Mouse (Mus musculus) neural tube, embryonic 15.5 days (tissue): Measurements from ENCODE around the gene Usp6nl. TPM values are rescaled to one million over a fixed set of nuclear protein-coding genes. Genes with fewer than 3 reads are reported as not detected.

Experiments used
- ATAC-seq: fragments of 200-750 bp; cut with Nextera tagmentation; 2 replicates; pipeline ENCODE4 v1.8.0; 2017; ENCODE audit warnings: mild to moderate bottlenecking, moderate TSS enrichment, moderate library complexity; ENCODE audit not compliant: low FRiP score
- H3K27ac ChIP-seq: fragments of 300-500 bp; sonication (generic); replicated peaks from 2 replicates; pipeline ENCODE4 v1.5.1; 2015; ENCODE audit warnings: mild to moderate bottlenecking, inconsistent platforms
- H3K27me3 ChIP-seq: fragments of 300-500 bp; sonication (generic); replicated peaks from 2 replicates; pipeline ENCODE4 v1.6.1; 2015; ENCODE audit warnings: inconsistent platforms
- H3K36me3 ChIP-seq: fragments of 300-500 bp; sonication (generic); 2 replicates; pipeline ENCODE4 v1.6.1; 2015; ENCODE audit warnings: inconsistent platforms
- H3K4me1 ChIP-seq: fragments of 300-500 bp; sonication (generic); 2 replicates; pipeline ENCODE4 v1.6.1; 2015; ENCODE audit warnings: inconsistent platforms
- H3K4me2 ChIP-seq: fragments of 300-500 bp; sonication (generic); 2 replicates; pipeline ENCODE4 v1.6.1; 2015; ENCODE audit warnings: inconsistent platforms, mild to moderate bottlenecking, moderate library complexity
- H3K4me3 ChIP-seq: fragments of 300-500 bp; sonication (generic); replicated peaks from 2 replicates; pipeline ENCODE4 v1.5.1; 2015; ENCODE audit warnings: mild to moderate bottlenecking, inconsistent platforms
- H3K9ac ChIP-seq: fragments of 300-500 bp; sonication (generic); replicated peaks from 2 replicates; pipeline ENCODE4 v1.6.1; 2015; ENCODE audit warnings: mild to moderate bottlenecking, inconsistent platforms
- H3K9me3 ChIP-seq: fragments of 300-500 bp; sonication (generic); replicated peaks from 2 replicates; pipeline ENCODE4 v1.6.1; 2016; ENCODE audit warnings: inconsistent platforms
- WGBS: fragments of 180-500 bp; shearing (Covaris S2); methylation state at CpG from one replicate; pipeline ENCODE4 v1.1.7; 2015; ENCODE audit warnings: mixed read lengths; 5-methylcytosine and 5-hydroxymethylcytosine counted together
- polyA plus RNA-seq: library from polyadenylated mRNA; unstranded; fragments of >200 nt; fragmentation: Nextera tagmentation; extraction: Ambion mirVana; gene quantifications from 2 replicates; pipeline ENCODE4 v1.2.1, GENCODE M21; 2015

The Usp6nl gene
- polyA plus RNA-seq, 1 experiment from 2014 or later: 6.5 TPM

- Histone ChIP-seq H3K4me2 (no peak overlapping the region), H3K36me3 (no peaks in the 10 kb centered on the region), H3K27ac (no peak overlapping the region), H3K4me1 (no peaks in the 10 kb centered on the region), H3K4me3 (no peak overlapping the region), H3K9ac (no peak overlapping the region), H3K9me3 (no peaks in the 10 kb centered on the region), H3K27me3 (no peaks in the 10 kb centered on the region)
- ATAC-seq: no peak
- WGBS: 84% methylated on average over 6 of the region's 6 CpGs
Measured at GRCm38 (mm10) chr2:6309373-6309821, 13.1 kb upstream of the Usp6nl start.

- H3K4me1 ChIP-seq: no peaks in the 10 kb centered on the region
- H3K9ac ChIP-seq: no peak overlapping the region
- no peaks in the 10 kb centered on the region for H3K36me3 ChIP-seq
- H3K4me3 ChIP-seq: no peak overlapping the region
- H3K9me3 ChIP-seq: no peaks in the 10 kb centered on the region
- no peak for ATAC-seq
- H3K4me2 ChIP-seq: no peak overlapping the region
- no peaks in the 10 kb centered on the region for H3K27me3 ChIP-seq
- 89% methylated on average over 10 of the region's 10 CpGs for WGBS
- no peak overlapping the region for H3K27ac ChIP-seq
Measured at GRCm38 (mm10) chr2:6312764-6313163, 9.7 kb upstream of the Usp6nl start.

- Histone ChIP-seq H3K36me3 (no peaks in the 10 kb centered on the region), H3K27ac (no peak overlapping the region), H3K4me2 (no peak overlapping the region), H3K9me3 (no peaks in the 10 kb centered on the region), H3K27me3 (no peaks in the 10 kb centered on the region), H3K4me3 (no peak overlapping the region), H3K9ac (no peak overlapping the region), H3K4me1 (no peaks in the 10 kb centered on the region)
- WGBS: 69% methylated on average over 1 of the region's 1 CpGs
- no peak for ATAC-seq
Measured at GRCm38 (mm10) chr2:6313733-6314132, 8.7 kb upstream of the Usp6nl start.

- Histone ChIP-seq H3K36me3 (no peaks in the 10 kb centered on the region), H3K27ac (no peak overlapping the region), H3K27me3 (no peaks in the 10 kb centered on the region), H3K4me1 (peaks cover 25% of the 10 kb centered on the region), H3K9ac (no peak overlapping the region), H3K4me2 (no peak overlapping the region), H3K9me3 (no peaks in the 10 kb centered on the region), H3K4me3 (no peak overlapping the region)
- no peak for ATAC-seq
- WGBS: 87% methylated on average over 3 of the region's 3 CpGs
Measured at GRCm38 (mm10) chr2:6320153-6320552, 2.3 kb upstream of the Usp6nl start.

- Histone ChIP-seq H3K4me1 (peaks cover 25% of the 10 kb centered on the region), H3K9ac (peak overlapping the region; percentile 96), H3K27ac (peak overlapping the region; percentile 97), H3K4me2 (peak overlapping the region; percentile 78), H3K27me3 (no peaks in the 10 kb centered on the region), H3K9me3 (no peaks in the 10 kb centered on the region), H3K4me3 (peak overlapping the region; percentile 91), H3K36me3 (no peaks in the 10 kb centered on the region)
- WGBS: 8% methylated on average over 9 of the region's 9 CpGs
- ATAC-seq: no peak
Measured at GRCm38 (mm10) chr2:6321769-6322375, 595 bp upstream of the Usp6nl start.

GRCm38 (mm10) chr2:6322938-6323521 lies 563 bp downstream of the Usp6nl start:
- no peaks in the 10 kb centered on the region for H3K27me3 ChIP-seq
- peak; percentile 88 for ATAC-seq
- peak overlapping the region; percentile 96 for H3K9ac ChIP-seq
- peak overlapping the region; percentile 91 for H3K4me3 ChIP-seq
- peaks cover 25% of the 10 kb centered on the region for H3K4me1 ChIP-seq
- peak overlapping the region; percentile 97 for H3K27ac ChIP-seq
- H3K9me3 ChIP-seq: no peaks in the 10 kb centered on the region
- WGBS: under 1% methylated on average over 64 of the region's 70 CpGs
- no peaks in the 10 kb centered on the region for H3K36me3 ChIP-seq
- peak overlapping the region; percentile 78 for H3K4me2 ChIP-seq

GRCm38 (mm10) chr2:6325646-6326045 lies 3.2 kb downstream of the Usp6nl start:
- H3K4me3 ChIP-seq: no peak overlapping the region
- H3K9me3 ChIP-seq: no peaks in the 10 kb centered on the region
- no peaks in the 10 kb centered on the region for H3K36me3 ChIP-seq
- 63% methylated on average over 3 of the region's 3 CpGs for WGBS
- no peak for ATAC-seq
- H3K9ac ChIP-seq: no peak overlapping the region
- no peak overlapping the region for H3K4me2 ChIP-seq
- peaks cover 28% of the 10 kb centered on the region for H3K4me1 ChIP-seq
- H3K27me3 ChIP-seq: no peaks in the 10 kb centered on the region
- H3K27ac ChIP-seq: no peak overlapping the region

- no peak overlapping the region for H3K4me2 ChIP-seq
- 90% methylated on average over 7 of the region's 7 CpGs for WGBS
- H3K4me1 ChIP-seq: peaks cover 20% of the 10 kb centered on the region
- H3K27me3 ChIP-seq: no peaks in the 10 kb centered on the region
- no peaks in the 10 kb centered on the region for H3K36me3 ChIP-seq
- no peak overlapping the region for H3K4me3 ChIP-seq
- ATAC-seq: no peak
- H3K9me3 ChIP-seq: no peaks in the 10 kb centered on the region
- no peak overlapping the region for H3K9ac ChIP-seq
- H3K27ac ChIP-seq: no peak overlapping the region
Measured at GRCm38 (mm10) chr2:6328927-6329326, 6.5 kb downstream of the Usp6nl start.

- Histone ChIP-seq H3K9ac (no peak overlapping the region), H3K27me3 (no peaks in the 10 kb centered on the region), H3K36me3 (no peaks in the 10 kb centered on the region), H3K4me2 (no peak overlapping the region), H3K4me3 (no peak overlapping the region), H3K4me1 (peaks cover 9% of the 10 kb centered on the region; the same call in 1 of the 2 replicates), H3K9me3 (no peaks in the 10 kb centered on the region), H3K27ac (no peak overlapping the region)
- no peak for ATAC-seq
- 88% methylated on average over 8 of the region's 8 CpGs for WGBS
Measured at GRCm38 (mm10) chr2:6330756-6331155, 8.3 kb downstream of the Usp6nl start.

- Histone ChIP-seq H3K4me2 (no peak overlapping the region), H3K4me3 (no peak overlapping the region), H3K27me3 (no peaks in the 10 kb centered on the region), H3K36me3 (no peaks in the 10 kb centered on the region), H3K27ac (peak overlapping the region; percentile 15; the same call in 1 of the 2 replicates), H3K9me3 (no peaks in the 10 kb centered on the region), H3K9ac (no peak overlapping the region), H3K4me1 (peaks cover 9% of the 10 kb centered on the region; the same call in 1 of the 2 replicates)
- 62% methylated on average over 7 of the region's 7 CpGs for WGBS
- no peak for ATAC-seq
Measured at GRCm38 (mm10) chr2:6331324-6332137, 9.1 kb downstream of the Usp6nl start.

GRCm38 (mm10) chr2:6333570-6333969 lies 11.1 kb downstream of the Usp6nl start:
- Histone ChIP-seq H3K4me3 (no peak overlapping the region), H3K27me3 (no peaks in the 10 kb centered on the region), H3K4me2 (no peak overlapping the region), H3K27ac (no peak overlapping the region), H3K4me1 (peaks cover 9% of the 10 kb centered on the region; the same call in 1 of the 2 replicates), H3K9me3 (no peaks in the 10 kb centered on the region), H3K36me3 (no peaks in the 10 kb centered on the region), H3K9ac (no peak overlapping the region)
- no peak for ATAC-seq
- 90% methylated on average over 1 of the region's 1 CpGs for WGBS

GRCm38 (mm10) chr2:6334011-6334410 lies 11.5 kb downstream of the Usp6nl start:
- Histone ChIP-seq H3K9ac (no peak overlapping the region), H3K36me3 (no peaks in the 10 kb centered on the region), H3K27ac (no peak overlapping the region), H3K4me2 (no peak overlapping the region), H3K4me1 (peaks cover 9% of the 10 kb centered on the region; the same call in 1 of the 2 replicates), H3K27me3 (no peaks in the 10 kb centered on the region), H3K9me3 (no peaks in the 10 kb centered on the region), H3K4me3 (no peak overlapping the region)
- 89% methylated on average over 6 of the region's 6 CpGs for WGBS
- no peak for ATAC-seq
